Mouse (Mus musculus) kidney, adult 11 months (tissue): ENCODE measurements around the gene Kmt2e.
"Not testable (repeated sequence)": the region's sequence is repeated elsewhere in the genome, so short reads cannot be mapped to it uniquely, and the experiment has no call there.

Experiments
- DNase-seq: peaks from one replicate; pipeline ENCODE4 v3.0.0; 2022

Kmt2e gene

DNA sequence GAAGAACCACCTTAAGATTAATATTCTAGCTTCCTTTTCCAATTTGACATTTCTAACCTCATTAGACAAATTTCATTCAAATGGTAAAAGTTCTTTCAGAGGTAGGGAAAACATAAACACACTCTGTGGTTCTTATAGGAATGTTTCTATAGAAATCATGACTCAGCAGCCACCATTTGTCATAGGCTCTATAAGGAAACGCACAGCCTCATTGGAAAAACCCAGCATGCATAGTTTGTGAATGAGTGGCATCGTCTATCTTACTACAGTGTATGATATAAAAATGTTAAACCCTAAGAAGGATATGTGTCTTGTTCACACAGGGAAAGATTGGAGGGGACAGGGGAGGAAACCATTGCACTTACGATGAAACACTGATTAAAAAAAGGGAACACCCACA, 71.3 kb downstream of the Kmt2e start:
- DNase-seq: no peak

DNA sequence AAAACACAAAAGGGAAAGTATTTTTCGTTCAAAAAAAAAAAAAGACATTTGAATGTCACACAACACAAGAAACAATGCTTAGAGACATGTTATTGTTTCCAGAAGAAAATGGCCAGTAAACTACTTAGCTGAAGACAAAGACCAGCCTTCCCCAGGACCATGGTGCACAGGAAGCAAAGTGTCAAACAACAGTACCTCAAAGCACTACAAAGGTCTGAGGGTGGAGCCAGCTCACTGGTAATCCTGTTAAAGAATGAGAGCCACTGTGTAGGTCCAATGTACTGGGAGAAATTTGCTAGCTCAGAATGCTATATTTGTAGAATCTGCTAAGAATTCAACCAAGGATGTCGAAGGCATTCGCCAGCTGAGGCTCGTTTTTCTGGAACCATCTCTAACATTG, 73.0 kb downstream of the Kmt2e start:
- DNase-seq: no peak

DNA sequence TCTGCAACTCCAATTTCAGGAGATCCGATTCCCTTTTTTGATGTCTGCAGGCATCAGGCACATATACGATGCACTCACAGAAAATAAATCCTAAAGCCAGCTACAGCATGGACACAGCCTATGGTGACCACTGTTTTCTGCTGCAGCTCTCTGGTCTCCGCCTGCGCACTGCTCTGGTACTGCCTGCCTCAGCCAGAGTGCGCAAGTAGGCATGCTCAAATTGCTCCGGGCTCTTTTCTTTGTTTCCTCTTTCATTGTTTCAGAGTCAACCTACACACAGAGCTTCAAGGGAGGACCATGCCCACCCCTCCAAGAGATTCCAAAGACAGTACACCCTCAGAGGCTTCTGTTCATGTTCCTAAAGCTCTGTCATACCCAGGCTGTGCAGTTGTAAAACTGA, 74.4 kb downstream of the Kmt2e start:
- DNase-seq: no peak

GRCm38 (mm10) chr5:23511456-23511855, 77.2 kb downstream of the Kmt2e start:
- DNase-seq: no peak

- DNase-seq: no peak
Observed at GRCm38 (mm10) chr5:23512556-23512955, 78.3 kb downstream of the Kmt2e start.

GRCm38 (mm10) chr5:23513468-23513867, 79.2 kb downstream of the Kmt2e start:
- peak; percentile 51 for DNase-seq

GRCm38 (mm10) chr5:23515038-23515437, 80.8 kb downstream of the Kmt2e start:
- no peak for DNase-seq

- no peak for DNase-seq
Observed at GRCm38 (mm10) chr5:23516962-23517361, 82.7 kb downstream of the Kmt2e start.

GRCm38 (mm10) chr5:23517839-23518238, 83.6 kb downstream of the Kmt2e start:
- no peak for DNase-seq

DNA sequence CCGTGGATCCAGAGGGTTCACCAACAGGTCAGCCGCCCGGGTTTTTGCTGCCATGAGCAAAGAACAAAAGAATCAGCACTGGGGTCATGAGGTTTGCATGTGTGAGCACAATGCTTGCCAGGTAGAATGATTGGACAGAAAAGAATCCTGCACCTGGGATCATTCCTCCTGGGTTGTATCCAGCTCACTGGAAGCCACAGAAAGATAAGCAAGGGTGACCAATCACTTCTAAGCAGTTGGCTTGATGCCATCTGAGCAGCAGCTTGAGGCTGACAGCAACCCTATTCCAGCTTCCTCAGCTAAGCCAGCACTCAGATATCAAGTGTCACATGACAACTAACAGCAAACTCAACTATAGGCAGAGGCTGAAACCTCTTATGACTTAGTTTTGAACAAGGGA, 84.4 kb downstream of the Kmt2e start:
- DNase-seq: no peak

DNA sequence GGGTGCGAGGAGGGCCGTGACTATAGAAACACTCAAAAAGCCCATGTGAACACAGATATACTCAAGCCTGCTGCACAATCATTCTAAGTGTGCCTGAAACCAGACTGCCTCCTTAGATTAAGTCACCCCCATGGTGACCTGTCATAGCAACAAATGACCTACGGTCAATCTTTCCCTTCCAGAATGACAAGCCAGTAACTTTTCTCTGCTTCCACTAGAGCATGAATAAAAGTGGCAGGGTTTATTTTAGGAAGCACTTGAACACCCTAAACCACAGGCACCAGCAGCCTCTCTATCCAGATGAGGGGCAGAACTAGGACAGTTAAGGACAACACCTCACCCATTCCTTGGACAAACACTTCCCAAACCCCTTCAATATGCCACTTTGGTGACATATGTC, 85.4 kb downstream of the Kmt2e start:
- DNase-seq: no peak

DNA sequence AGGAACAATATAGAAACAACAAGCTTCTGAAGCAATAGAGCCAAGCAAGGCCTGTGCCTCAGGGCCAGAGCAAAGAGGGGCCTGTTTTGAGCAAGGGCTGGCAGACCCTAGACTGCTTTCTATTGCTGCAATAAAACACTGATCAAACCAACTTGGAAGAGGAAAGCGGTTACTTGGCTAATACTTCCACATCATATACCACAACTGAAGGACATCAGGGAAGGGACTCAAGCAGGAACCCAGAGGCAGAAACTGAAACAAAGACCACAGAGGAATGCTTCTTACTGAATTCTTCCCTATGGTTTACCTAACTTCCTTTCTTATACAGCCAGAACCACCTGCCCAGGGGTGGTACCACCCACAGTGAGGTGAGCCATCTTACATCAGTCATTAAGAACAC, 87.4 kb downstream of the Kmt2e start:
- DNase-seq: no peak

- DNase-seq: no peak
Observed at GRCm38 (mm10) chr5:23523936-23524335, 89.7 kb downstream of the Kmt2e start.

DNA sequence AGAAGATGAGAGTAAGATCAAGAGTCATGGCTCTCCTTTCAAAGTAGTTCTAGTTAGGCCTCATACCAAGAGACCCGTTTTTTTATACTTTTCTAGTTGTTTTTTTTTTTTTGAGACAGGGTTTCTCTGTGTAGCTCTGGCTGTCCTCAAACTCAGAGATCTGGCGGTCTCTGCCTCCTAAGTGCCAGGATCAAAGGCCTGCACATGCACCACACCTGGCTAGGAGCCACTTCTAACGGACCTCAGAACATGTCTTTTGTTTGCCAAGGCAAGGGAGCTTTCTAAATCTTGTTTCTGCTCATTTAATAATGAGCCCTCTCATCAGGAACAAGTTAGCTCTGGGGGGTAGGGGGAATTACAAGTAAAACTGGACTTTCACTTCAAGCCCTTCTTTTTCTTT, 90.4 kb downstream of the Kmt2e start:
- DNase-seq: no peak

GRCm38 (mm10) chr5:23531100-23531499, 96.9 kb downstream of the Kmt2e start:
- no peak for DNase-seq

- no peak for DNase-seq
Observed at GRCm38 (mm10) chr5:23531541-23532096, 97.4 kb downstream of the Kmt2e start.

DNA sequence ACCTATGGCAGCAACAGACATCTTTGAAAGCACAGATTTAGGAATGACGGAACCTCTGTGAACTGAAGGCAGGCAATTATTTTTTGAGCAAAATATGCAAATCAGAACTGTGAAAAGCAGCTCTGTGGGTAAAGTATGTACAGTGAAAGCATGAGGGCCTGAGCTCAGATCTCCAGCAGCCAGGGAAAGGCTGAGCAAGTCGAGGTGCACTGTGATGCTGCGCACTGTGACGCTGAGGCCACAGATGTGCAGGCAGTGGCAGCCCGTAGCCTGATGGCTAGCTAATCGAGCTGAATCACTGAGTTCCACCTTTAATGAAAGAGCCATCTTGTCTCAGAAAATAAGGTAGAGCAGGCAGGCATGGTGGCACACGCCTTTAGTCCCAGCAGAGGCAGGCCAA, 101.5 kb downstream of the Kmt2e start:
- DNase-seq: no peak

GRCm38 (mm10) chr5:23551687-23552086, 117.4 kb downstream of the Kmt2e start:
- DNase-seq: no peak

GRCm38 (mm10) chr5:23553338-23553737, 119.1 kb downstream of the Kmt2e start:
- not testable (repeated sequence) for DNase-seq
